Mouse (Mus musculus) large intestine, adult 2 months (tissue): ENCODE data around the gene Adnp. TPM values are rescaled to one million over a fixed set of nuclear protein-coding genes. Genes with fewer than 3 reads are reported as not detected.
"Not testable (repeated sequence)": the region's sequence is repeated elsewhere in the genome, so short reads cannot be mapped to it uniquely, and the experiment has no call there.

ENCODE experiments used
- DNase-seq: peaks from one replicate; pipeline ENCODE4 v3.0.0-alpha.2; 2012; ENCODE audit warnings: low read depth, low spot score
- WGBS: fragments of 180-500 bp; shearing (Covaris S2); methylation state at CpG from one replicate; pipeline ENCODE4 v1.1.7; 2018; 5-methylcytosine and 5-hydroxymethylcytosine counted together
- polyA plus RNA-seq: library from polyadenylated mRNA; depleted of rRNA; stranded (reverse); fragments of >200 nt; gene quantifications from 2 replicates; pipeline ENCODE4 v1.2.3, GENCODE M21; 2012; rRNA removed

Adnp gene
- polyA plus RNA-seq, 1 experiment, result 10.5 TPM

GRCm38 (mm10) chr2:168161514-168161971 lies 45.4 kb downstream of the Adnp start:
- 18% methylated on average over 11 of the region's 11 CpGs for WGBS
- no peak for DNase-seq

GRCm38 (mm10) chr2:168160370-168160930 lies 46.5 kb downstream of the Adnp start:
- no peak for DNase-seq
- WGBS, result 81% methylated on average over 9 of the region's 9 CpGs

GRCm38 (mm10) chr2:168158911-168159711 lies 47.8 kb downstream of the Adnp start:
- no peak for DNase-seq
- WGBS, result 4% methylated on average over 25 of the region's 25 CpGs

GRCm38 (mm10) chr2:168157974-168158373 lies 48.9 kb downstream of the Adnp start:
- WGBS, result 33% methylated on average over 10 of the region's 11 CpGs
- DNase-seq, result not testable (repeated sequence)

GRCm38 (mm10) chr2:168156361-168156760 lies 50.6 kb downstream of the Adnp start:
- WGBS, result 87% methylated on average over 14 of the region's 14 CpGs

GRCm38 (mm10) chr2:168155666-168156065 lies 51.2 kb downstream of the Adnp start:
- DNase-seq, result no peak
- 96% methylated on average over 7 of the region's 7 CpGs for WGBS

More at GRCm38 (mm10) chr2:168156361-168156760, 50.6 kb downstream of the Adnp start:
- no peak for DNase-seq

- no peak for DNase-seq
- 24% methylated on average over 14 of the region's 14 CpGs for WGBS
Measured at GRCm38 (mm10) chr2:168154090-168154881, 52.6 kb downstream of the Adnp start.

GRCm38 (mm10) chr2:168149241-168149640 lies 57.7 kb downstream of the Adnp start:
- 87% methylated on average over 8 of the region's 8 CpGs for WGBS
- no peak for DNase-seq

- no peak for DNase-seq
- WGBS, result 37% methylated on average over 22 of the region's 22 CpGs
Measured at GRCm38 (mm10) chr2:168147722-168148432, 59.0 kb downstream of the Adnp start.

GRCm38 (mm10) chr2:168145437-168145836 lies 61.5 kb downstream of the Adnp start:
- no peak for DNase-seq
- whole genome bisulfite sequencing, result 86% methylated on average over 2 of the region's 2 CpGs

- 47% methylated on average over 5 of the region's 5 CpGs for WGBS
- DNase-seq, result no peak
Measured at GRCm38 (mm10) chr2:168143794-168144193, 63.1 kb downstream of the Adnp start.

GRCm38 (mm10) chr2:168137161-168137560 lies 69.8 kb downstream of the Adnp start:
- 78% methylated on average over 15 of the region's 15 CpGs for WGBS
- DNase-seq, result no peak

Other genes starting within 250 kb of the Adnp start
- 1.9 and 3.3 TPM in 2 replicates for gene Ripor3, start 196.5 kb downstream of the Adnp start, polyA plus RNA-seq
- 16.5 and 24.8 TPM in 2 replicates for gene Pard6b, start 126.1 kb downstream of the Adnp start, polyA plus RNA-seq
- 3.6 and 4.5 TPM in 2 replicates for gene Gm20716, start 23.3 kb upstream of the Adnp start, polyA plus RNA-seq
- 14.8 and 19.9 TPM in 2 replicates for gene Dpm1, start 23.5 kb upstream of the Adnp start, polyA plus RNA-seq
- gene Mocs3, start 23.5 kb upstream of the Adnp start, polyA plus RNA-seq, result 8.1 and 11.4 TPM in 2 replicates
- gene Kcng1, start 74.6 kb upstream of the Adnp start, polyA plus RNA-seq, result 0.35 and 0.58 TPM in 2 replicates